Mouse (Mus musculus) ES-Bruce4 (cell line): ENCODE data around the gene Msi2.

Experiments
- CTCF ChIP-seq: IDR thresholded peaks from one replicate; pipeline ENCODE4 v1.8.1; 2011; ENCODE audit warnings: low read depth, low read length
- POLR2A ChIP-seq: IDR thresholded peaks from one replicate; pipeline ENCODE4 v1.8.1; 2011; ENCODE audit warnings: low read length; ENCODE audit not compliant: insufficient read depth

DNA sequence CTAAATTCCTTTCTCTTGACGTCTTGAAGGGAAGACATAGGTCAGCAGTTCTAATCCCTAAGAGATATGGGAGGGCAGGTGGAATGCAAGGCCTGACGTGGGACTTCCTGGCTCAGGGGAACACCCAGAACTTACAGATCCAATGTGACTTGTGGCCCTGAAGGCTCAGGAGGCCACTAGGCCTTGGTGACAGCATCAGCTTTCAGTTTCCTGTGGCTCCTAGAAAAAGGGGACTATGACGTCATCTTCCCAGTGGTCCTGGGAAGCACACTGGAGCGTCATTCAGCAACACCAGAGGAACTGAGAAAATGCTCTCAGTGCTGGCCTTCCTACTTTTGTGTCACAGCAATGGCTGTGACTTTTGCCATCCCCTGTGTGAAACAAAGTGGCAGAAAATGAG lies 427.1 kb downstream of the Msi2 start:
- TF ChIP-seq CTCF (no peak), POLR2A (no peak)
